Mouse (Mus musculus) MEL (cell line): ENCODE results near the gene Gpld1. TPM values are rescaled to one million over a fixed set of nuclear protein-coding genes. Genes with fewer than 3 reads are reported as not detected.

Experiments
- DNase-seq: peaks from one replicate; pipeline ENCODE4 v3.0.0; 2011; ENCODE audit warnings: low read depth, low spot score
- H3K27ac ChIP-seq: 2 replicates; pipeline ENCODE4 v1.5.1; 2012; ENCODE audit warnings: low read depth, mild to moderate bottlenecking, control low read depth, low read length, moderate library complexity; ENCODE audit not compliant: control insufficient read depth
- H3K27me3 ChIP-seq, 2 experiments: fragments of 150-350 bp in 1 of 2; sonication (generic) in 1 of 2; 2 replicates each; pipeline ENCODE4 v1.6.1; 2012; ENCODE audit warnings: low read length in 2 of 2, mild to moderate bottlenecking in 2 of 2, improper control_type of control experiment in 1 of 2, moderate library complexity in 1 of 2; ENCODE audit not compliant: insufficient read depth in 2 of 2, control insufficient read depth in 1 of 2
- H3K36me3 ChIP-seq, 2 experiments: 2 replicates each; pipeline ENCODE4 v1.6.1; 2012 to 2014; ENCODE audit warnings: low read length in 2 of 2, improper control_type of control experiment in 1 of 2, inconsistent platforms in 1 of 2, mild to moderate bottlenecking in 1 of 2; ENCODE audit not compliant: insufficient read depth in 2 of 2, control insufficient read depth in 1 of 2
- H3K4me1 ChIP-seq, 2 experiments: fragments of 150-350 bp in 1 of 2; sonication (generic) in 1 of 2; 2 replicates each; pipeline ENCODE4 v1.6.1; 2012; ENCODE audit warnings: low read length in 2 of 2, improper control_type of control experiment in 1 of 2, mild to moderate bottlenecking in 1 of 2; ENCODE audit not compliant: insufficient read depth in 2 of 2, control insufficient read depth in 1 of 2
- H3K4me3 ChIP-seq, 2 experiments: fragments of 150-350 bp in 1 of 2; sonication (generic) in 1 of 2; 2 replicates each; pipeline ENCODE4 v1.5.1; 2012; ENCODE audit warnings: low read depth in 2 of 2, low read length in 2 of 2, mild to moderate bottlenecking in 2 of 2, moderate library complexity in 2 of 2, control low read depth in 1 of 2, improper control_type of control experiment in 1 of 2; ENCODE audit not compliant: control insufficient read depth in 1 of 2, insufficient read depth in 1 of 2
- H3K79me2 ChIP-seq: 2 replicates; pipeline ENCODE4 v1.6.1; 2012; ENCODE audit warnings: mild to moderate bottlenecking, low read length, moderate library complexity; ENCODE audit not compliant: control insufficient read depth, poor library complexity, insufficient read depth
- H3K9ac ChIP-seq: 2 replicates; pipeline ENCODE4 v1.6.1; 2012; ENCODE audit warnings: low read depth, mild to moderate bottlenecking, control low read depth, low read length, moderate library complexity; ENCODE audit not compliant: control insufficient read depth, poor library complexity, severe bottlenecking
- H3K9me3 ChIP-seq: fragments of 150-350 bp; sonication (generic); replicated peaks from 2 replicates; pipeline ENCODE4 v1.6.1; 2012; ENCODE audit warnings: mild to moderate bottlenecking, low read length, improper control_type of control experiment, moderate library complexity; ENCODE audit not compliant: insufficient read depth
- E2F4 ChIP-seq: IDR thresholded peaks from 2 replicates; pipeline ENCODE4 v1.6.1; 2011; ENCODE audit warnings: low read depth, low read length, improper control_type of control experiment, borderline replicate concordance
- ELF1 ChIP-seq: IDR thresholded peaks from 2 replicates; pipeline ENCODE4 v1.6.1; 2014; ENCODE audit warnings: low read depth, mild to moderate bottlenecking, inconsistent platforms, low read length, improper control_type of control experiment, moderate library complexity
- EP300 ChIP-seq, 2 experiments: IDR thresholded peaks; 2 replicates each; pipeline ENCODE4 v1.6.1; 2011; ENCODE audit warnings: improper control_type of control experiment in 2 of 2, low read length in 2 of 2, low read depth in 1 of 2, mild to moderate bottlenecking in 1 of 2
- GABPA ChIP-seq: IDR thresholded peaks from 2 replicates; pipeline ENCODE4 v1.6.1; 2012; ENCODE audit warnings: low read depth, mild to moderate bottlenecking, inconsistent platforms, low read length, improper control_type of control experiment, moderate library complexity
- JUND ChIP-seq: IDR thresholded peaks from 2 replicates; pipeline ENCODE4 v1.6.1; 2011; ENCODE audit warnings: low read depth, mild to moderate bottlenecking, improper control_type of control experiment, low read length
- MAX ChIP-seq: IDR thresholded peaks from 2 replicates; pipeline ENCODE4 v1.6.1; 2011; ENCODE audit warnings: low read length, improper control_type of control experiment
- MEF2A ChIP-seq: IDR thresholded peaks from 2 replicates; pipeline ENCODE4 v1.6.1; 2014; ENCODE audit warnings: low read depth, mild to moderate bottlenecking, inconsistent platforms, low read length, improper control_type of control experiment; ENCODE audit not compliant: poor library complexity, insufficient replicate concordance, severe bottlenecking; ENCODE audit errors: extremely low read depth
- MYC ChIP-seq: IDR thresholded peaks from 2 replicates; pipeline ENCODE4 v1.6.1; 2011; ENCODE audit warnings: low read depth, mild to moderate bottlenecking, low read length, improper control_type of control experiment, moderate library complexity
- RCOR1 ChIP-seq: IDR thresholded peaks from 2 replicates; pipeline ENCODE4 v1.6.1; 2012; ENCODE audit warnings: low read depth, mild to moderate bottlenecking, inconsistent platforms, low read length, improper control_type of control experiment
- SIN3A ChIP-seq: IDR thresholded peaks from 2 replicates; pipeline ENCODE4 v1.6.1; 2012; ENCODE audit warnings: low read length, improper control_type of control experiment, inconsistent platforms
- SMC3 ChIP-seq: IDR thresholded peaks from 2 replicates; pipeline ENCODE4 v1.6.1; 2011; ENCODE audit warnings: low read depth, low read length, improper control_type of control experiment
- TBP ChIP-seq: IDR thresholded peaks from 2 replicates; pipeline ENCODE4 v1.8.0; 2011; ENCODE audit warnings: low read depth, low read length, improper control_type of control experiment
- USF1 ChIP-seq: IDR thresholded peaks from 2 replicates; pipeline ENCODE4 v1.6.1; 2014; ENCODE audit warnings: low read depth, mild to moderate bottlenecking, inconsistent platforms, low read length, improper control_type of control experiment, moderate library complexity
- ZC3H11A ChIP-seq: IDR thresholded peaks from 2 replicates; pipeline ENCODE4 v1.6.1; 2012; ENCODE audit warnings: low read depth, mild to moderate bottlenecking, inconsistent platforms, low read length, improper control_type of control experiment
- ZMIZ1 ChIP-seq: IDR thresholded peaks from 2 replicates; pipeline ENCODE4 v1.6.1; 2012; ENCODE audit warnings: low read depth, mild to moderate bottlenecking, inconsistent platforms, low read length, improper control_type of control experiment, moderate library complexity
- ZNF384 ChIP-seq: IDR thresholded peaks from 2 replicates; pipeline ENCODE4 v1.6.1; 2012; ENCODE audit warnings: low read depth, mild to moderate bottlenecking, inconsistent platforms, low read length, improper control_type of control experiment
- polyA plus RNA-seq, 2 experiments: library from polyadenylated mRNA; stranded (reverse) in 1 of 2; unstranded in 1 of 2; fragments of >175 nt in 1 of 2; fragments of >200 nt in 1 of 2; gene quantifications; 2 replicates each; pipeline versions ENCODE4 v1.2.1 to v1.2.4; 2012; ENCODE audit warnings: low replicate concordance in 2 of 2, low read depth in 1 of 2; ENCODE audit not compliant: insufficient read length in 2 of 2, insufficient read depth in 1 of 2, missing spikeins in 1 of 2
- total RNA-seq: library from RNA; depleted of rRNA; stranded (reverse); fragments of 300-350 nt; gene quantifications from 2 replicates; pipeline ENCODE4 v1.2.3, GENCODE M21; 2012

Gpld1 gene
- total and polyA plus RNA-seq, 3 experiments, result 0.03 to 0.92 TPM; not detected in 1

DNA sequence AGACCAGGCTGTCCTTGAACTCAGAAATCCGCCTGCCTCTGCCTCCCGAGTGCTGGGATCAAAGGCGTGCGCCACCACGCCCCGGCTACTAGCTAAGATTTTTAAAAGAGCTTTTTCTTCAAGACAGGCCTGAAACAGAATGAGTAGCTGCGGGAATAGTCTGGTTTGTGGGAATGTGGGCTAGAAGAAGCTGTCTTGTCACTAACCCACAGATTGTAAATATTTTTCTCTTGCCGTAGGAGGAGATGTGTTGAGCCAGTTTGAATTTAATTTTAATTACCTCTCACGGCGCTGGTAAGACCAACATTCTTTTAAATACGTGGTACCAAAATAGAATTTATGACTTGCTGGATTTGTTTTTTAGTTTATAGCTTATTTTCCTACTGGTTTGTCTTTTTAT, 15.7 kb downstream of the Gpld1 start:
- Histone ChIP-seq H3K9me3 (no peaks in the 10 kb centered on the region), H3K27ac (no peak overlapping the region), H3K79me2 (no peaks in the 10 kb centered on the region), H3K9ac (no peak overlapping the region), H3K4me1 (no peaks in the 10 kb centered on the region), H3K4me3 (no peak overlapping the region), H3K27me3 (no peaks in the 10 kb centered on the region; a peak in 2 of 4 replicates), H3K36me3 (no peaks in the 10 kb centered on the region)
- DNase-seq, result no peak
- TF ChIP-seq SIN3A, result no peak
- TF ChIP-seq TBP, result no peak
- TF ChIP-seq RCOR1, result no peak
- TF ChIP-seq MEF2A, result no peak
- TF ChIP-seq JUND, result no peak
- no peak for TF ChIP-seq E2F4
- no peak for TF ChIP-seq ZC3H11A
- TF ChIP-seq SMC3, result no peak
- no peak for TF ChIP-seq ELF1
- TF ChIP-seq ZNF384, result no peak
- TF ChIP-seq GABPA, result no peak
- TF ChIP-seq MYC, result no peak
- TF ChIP-seq ZMIZ1, result no peak
- no peak for TF ChIP-seq EP300 (IDR thresholded peaks at IDR 0.05; ENCODE audit: low read depth in 1 of 2, low read length in 2 of 2)
- TF ChIP-seq MAX, result no peak

DNA sequence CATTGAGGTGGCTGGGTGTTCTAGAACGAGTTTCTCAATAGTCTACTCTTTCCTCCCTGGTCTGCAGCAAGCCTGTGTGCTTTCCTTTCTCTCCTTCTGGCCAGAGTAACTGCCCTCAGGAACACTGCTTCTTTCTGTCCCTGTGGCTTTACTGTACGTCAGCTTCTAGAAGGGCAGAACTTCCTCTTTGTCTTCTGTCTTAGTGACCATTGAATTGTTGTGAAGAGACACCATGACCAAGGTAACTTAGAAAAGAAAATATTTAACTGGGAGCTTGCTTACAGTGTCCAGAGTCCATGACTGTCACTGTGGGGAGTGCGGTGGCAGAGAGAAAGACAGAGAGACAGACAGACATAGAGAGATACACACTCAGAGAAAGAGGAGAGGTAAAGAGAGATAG, 17.1 kb downstream of the Gpld1 start:
- H3K4me1 ChIP-seq, result peaks cover 3 to 7% of the 10 kb centered on the region in 2 experiments; a peak in 3 of 4 replicates
- H3K27ac ChIP-seq, result no peak overlapping the region
- TF ChIP-seq USF1, result no peak
- H3K4me3 ChIP-seq, result no peak overlapping the region
- DNase-seq, result no peak
- no peaks in the 10 kb centered on the region for H3K79me2 ChIP-seq
- H3K27me3 ChIP-seq, result no peaks in the 10 kb centered on the region; a peak in 2 of 4 replicates
- H3K36me3 ChIP-seq, result no peaks in the 10 kb centered on the region
- no peaks in the 10 kb centered on the region for H3K9me3 ChIP-seq
- no peak overlapping the region for H3K9ac ChIP-seq
